ENCODE assay signal across 8 mouse cellular contexts in the genomic region with DNA sequence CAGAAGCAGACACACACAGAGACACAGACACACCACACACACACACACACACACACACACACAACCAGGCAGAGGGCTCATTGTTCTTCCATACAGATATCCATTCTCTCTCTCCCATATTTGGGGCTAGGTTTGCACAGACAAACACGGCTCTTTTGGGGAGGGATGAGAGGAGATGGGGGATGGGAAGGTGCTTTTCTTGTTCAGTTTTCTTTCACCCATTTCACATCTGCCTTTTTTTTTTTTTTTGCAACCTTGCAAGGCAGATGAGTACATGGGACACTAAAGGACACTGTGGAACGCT. TPM values are rescaled to one million over a fixed set of nuclear protein-coding genes. Genes with fewer than 3 reads are reported as not detected.
DNase-seq lines count a peak whose midpoint lies in the region; ATAC-seq and TF ChIP-seq lines count a peak whose summit lies in the region.

No protein-coding gene starts in this region.

- H3K9ac ChIP-seq in heart, embryonic 14.5 days (ENCODE audit: low read length), result peak overlapping the region; percentile 99
- peak overlapping the region; percentile 14; the same call in 1 of the 2 replicates for H3K9ac ChIP-seq in ES-Bruce4 (ENCODE audit: low read depth, poor library complexity, severe bottlenecking)
- H3K9ac ChIP-seq in forebrain, embryonic 11.5 days (ENCODE audit: low read length), result peak overlapping the region; percentile 99
- H3K9ac ChIP-seq in liver, embryonic 14.5 days (replicated peaks), result no peak overlapping the region

- H3K4me2 ChIP-seq in heart, embryonic 14.5 days (ENCODE audit: low read length), result peak overlapping the region; percentile 71
- H3K4me2 ChIP-seq in forebrain, embryonic 11.5 days (ENCODE audit: low read depth, low read length, severe bottlenecking), result peak overlapping the region; percentile 52
- H3K4me2 ChIP-seq in liver, embryonic 14.5 days (ENCODE audit: low read depth), result peak overlapping the region; percentile 91

- DNase-seq in heart, adult 8-10 months (ENCODE audit: low spot score), result no peak
- DNase-seq in forebrain, embryonic 11.5 days (ENCODE audit: low spot score), result no peak
- DNase-seq in liver, embryonic 14.5 days (ENCODE audit: low read depth in 3 of 3, low spot score in 3 of 3), result no peak
- no peak for DNase-seq in adrenal gland, adult 8-10 months
- no peak for DNase-seq in adrenal gland, adult 2 months
- no peak for DNase-seq in urinary bladder, adult 2 months (ENCODE audit: low spot score)

- no peaks in the 10 kb centered on the region for H3K9me3 ChIP-seq in heart, embryonic 14.5 days (ENCODE audit: control insufficient read depth, low read length)
- H3K9me3 ChIP-seq in ES-Bruce4 (replicated peaks; ENCODE audit: control insufficient read depth, insufficient read depth, low read length, poor library complexity, severe bottlenecking), result no peaks in the 10 kb centered on the region
- H3K9me3 ChIP-seq in forebrain, embryonic 11.5 days (ENCODE audit: control insufficient read depth, low read length), result no peaks in the 10 kb centered on the region
- H3K9me3 ChIP-seq in liver, embryonic 14.5 days (ENCODE audit: control insufficient read depth, low read length), result no peaks in the 10 kb centered on the region

- H3K4me1 ChIP-seq in heart, embryonic 14.5 days (ENCODE audit: control insufficient read depth in 2 of 2, insufficient read depth in 2 of 2, low read length in 2 of 2), result peaks cover 7 to 30% of the 10 kb centered on the region in 2 experiments
- no peaks in the 10 kb centered on the region for H3K4me1 ChIP-seq in ES-Bruce4 (ENCODE audit: control insufficient read depth, insufficient read depth, low read length)
- H3K4me1 ChIP-seq in forebrain, embryonic 11.5 days (replicated peaks; ENCODE audit: control insufficient read depth, insufficient read depth, low read length), result peaks cover 4% of the 10 kb centered on the region; the same call in 1 of the 2 replicates
- peaks cover 11 to 18% of the 10 kb centered on the region in 2 experiments for H3K4me1 ChIP-seq in liver, embryonic 14.5 days (replicated peaks; ENCODE audit: control insufficient read depth in 2 of 2, insufficient read depth in 2 of 2, low read length in 1 of 2)

- no peak for ATAC-seq in heart, embryonic 14.5 days (ENCODE audit: insufficient number of reproducible peaks, insufficient read depth, low FRiP score, low read depth)
- no peak for ATAC-seq in forebrain, embryonic 11.5 days (replicated peaks; ENCODE audit: low FRiP score)
- ATAC-seq in liver, embryonic 14.5 days (ENCODE audit: insufficient read depth), result no peak

- H3K36me3 ChIP-seq in heart, embryonic 14.5 days (ENCODE audit: control insufficient read depth, insufficient read depth, low read length), result no peaks in the 10 kb centered on the region
- no peaks in the 10 kb centered on the region for H3K36me3 ChIP-seq in ES-Bruce4 (ENCODE audit: control insufficient read depth, insufficient read depth, low read length, poor library complexity, severe bottlenecking)
- H3K36me3 ChIP-seq in forebrain, embryonic 11.5 days (ENCODE audit: control insufficient read depth, insufficient read depth, low read length), result no peaks in the 10 kb centered on the region
- H3K36me3 ChIP-seq in liver, embryonic 14.5 days (replicated peaks; ENCODE audit: control insufficient read depth, insufficient read depth, low read depth), result no peaks in the 10 kb centered on the region

- peak overlapping the region; percentile 32 to 89 for H3K4me3 ChIP-seq in heart, embryonic 14.5 days (ENCODE audit: control insufficient read depth in 1 of 2, insufficient read depth in 1 of 2, low read depth in 1 of 2, low read length in 2 of 2)
- H3K4me3 ChIP-seq in ES-Bruce4 (ENCODE audit: low read depth, low read length), result peak overlapping the region; percentile 46
- H3K4me3 ChIP-seq in forebrain, embryonic 11.5 days (ENCODE audit: low read depth, low read length), result peak overlapping the region; percentile 99
- H3K4me3 ChIP-seq in liver, embryonic 14.5 days (ENCODE audit: insufficient read depth in 1 of 2, low read depth in 2 of 2, low read length in 2 of 2), result peak overlapping the region in 1 of 2 experiments; percentile 16; a peak in 1 of 4 replicates

- TF ChIP-seq POLR2A in ES-Bruce4 (IDR thresholded peaks at IDR 0.05; ENCODE audit: insufficient read depth, low read length), result no peak

- no peak for TF ChIP-seq EP300 in ES-Bruce4 (IDR thresholded peaks at IDR 0.05; ENCODE audit: insufficient read depth, low read depth, low read length)
- no peak for TF ChIP-seq EP300 in liver, embryonic 14.5 days (IDR thresholded peaks at IDR 0.05; ENCODE audit: low read depth)

- TF ChIP-seq CTCF in ES-Bruce4 (IDR thresholded peaks at IDR 0.05; ENCODE audit: low read depth, low read length), result no peak
- TF ChIP-seq CTCF in liver, embryonic 14.5 days (IDR thresholded peaks at IDR 0.05; ENCODE audit: low read depth), result no peak

- no peaks in the 10 kb centered on the region for H3K27me3 ChIP-seq in heart, embryonic 14.5 days (ENCODE audit: control insufficient read depth, insufficient read depth, low read length)
- H3K27me3 ChIP-seq in ES-Bruce4 (ENCODE audit: control insufficient read depth, insufficient read depth, low read length, poor library complexity, severe bottlenecking), result no peaks in the 10 kb centered on the region
- no peaks in the 10 kb centered on the region for H3K27me3 ChIP-seq in forebrain, embryonic 11.5 days (ENCODE audit: control insufficient read depth, insufficient read depth, low read length)
- H3K27me3 ChIP-seq in liver, embryonic 14.5 days (ENCODE audit: control insufficient read depth, insufficient read depth, low read length), result no peaks in the 10 kb centered on the region

- H3K27ac ChIP-seq in heart, embryonic 14.5 days (replicated peaks in 1 of 2; ENCODE audit: control insufficient read depth in 1 of 2, insufficient read depth in 1 of 2, low read depth in 2 of 2, low read length in 2 of 2), result peak overlapping the region; percentile 44 to 62
- H3K27ac ChIP-seq in ES-Bruce4 (ENCODE audit: insufficient read depth, low read length), result no peak overlapping the region
- peak overlapping the region; percentile 88 for H3K27ac ChIP-seq in forebrain, embryonic 11.5 days (ENCODE audit: low read depth, low read length)
- no peak overlapping the region for H3K27ac ChIP-seq in liver, embryonic 14.5 days

- 19% methylated on average over 2 of the region's 2 CpGs for WGBS in heart, embryonic 14.5 days
- 2% methylated on average over 2 of the region's 2 CpGs for WGBS in forebrain, embryonic 11.5 days
- WGBS in liver, embryonic 14.5 days (ENCODE audit: insufficient replicate concordance), result 48% methylated on average over 2 of the region's 2 CpGs

RNA-seq across cellular contexts. Expression of a gene that starts 1.8 kb away (rescaled TPM):
- polyA plus RNA-seq in heart, embryonic 14.5 days (2014; fragmentation: Nextera tagmentation; extraction: Ambion mirVana), result 25.9 and 28.5 TPM in 2 replicates
- 10 to 100 TPM; 34.8 to 57.6 (median 51.3) TPM for total RNA-seq in heart, adult 8-10 months (2022)
- polyA plus RNA-seq in ES-Bruce4 (2011; ENCODE audit: insufficient read depth, insufficient read length, low read depth, missing spikeins), result 77.3 and 93.6 TPM in 2 replicates
- polyA plus RNA-seq in forebrain, embryonic 11.5 days (2014; fragmentation: Nextera tagmentation; extraction: Ambion mirVana), result 51.6 and 56.2 TPM in 2 replicates
- 4.8 and 5.6 TPM in 2 replicates for polyA plus RNA-seq in liver, embryonic 14.5 days (2012; rRNA removed)
- polyA plus RNA-seq in liver, embryonic 14.5 days (2014; fragmentation: Nextera tagmentation; extraction: Ambion mirVana), result 5.1 and 8.8 TPM in 2 replicates
- 100 to 1,000 TPM; 108 to 187 (median 139) TPM for total RNA-seq in adrenal gland, adult 8-10 months (2022)
- total RNA-seq in adrenal gland, adult 2 months (2021), result 100 to 1,000 TPM; 104 to 105 TPM
- 81.0 and 112 TPM in 2 replicates for polyA plus RNA-seq in adrenal gland, adult 2 months (2012; rRNA removed)
- polyA plus RNA-seq in urinary bladder, adult 2 months (2012; rRNA removed), result 30.0 and 66.3 TPM in 2 replicates

RNA-seq across cellular contexts. Expression of a gene that starts 46.8 kb away (rescaled TPM):
- 1,771 and 1,859 TPM in 2 replicates for polyA plus RNA-seq in heart, embryonic 14.5 days (2014; fragmentation: Nextera tagmentation; extraction: Ambion mirVana)
- total RNA-seq in heart, adult 8-10 months (2022), result 100 to 1,000 TPM; 110 to 133 (median 121) TPM
- 1,323 and 1,403 TPM in 2 replicates for polyA plus RNA-seq in ES-Bruce4 (2011; ENCODE audit: insufficient read depth, insufficient read length, low read depth, missing spikeins)
- 1,858 and 1,977 TPM in 2 replicates for polyA plus RNA-seq in forebrain, embryonic 11.5 days (2014; fragmentation: Nextera tagmentation; extraction: Ambion mirVana)
- 167 and 215 TPM in 2 replicates for polyA plus RNA-seq in liver, embryonic 14.5 days (2012; rRNA removed)
- 451 and 488 TPM in 2 replicates for polyA plus RNA-seq in liver, embryonic 14.5 days (2014; fragmentation: Nextera tagmentation; extraction: Ambion mirVana)
- 100 to 1,000 TPM; 203 to 424 (median 307) TPM for total RNA-seq in adrenal gland, adult 8-10 months (2022)
- 100 to 1,000 TPM; 381 to 501 TPM for total RNA-seq in adrenal gland, adult 2 months (2021)
- polyA plus RNA-seq in adrenal gland, adult 2 months (2012; rRNA removed), result 425 and 428 TPM in 2 replicates
- 340 and 364 TPM in 2 replicates for polyA plus RNA-seq in urinary bladder, adult 2 months (2012; rRNA removed)

Comparison
In these comparisons a context has a peak if more than half of its experiments do, and no peak if none do; other contexts are left out.
1. H3K27ac ChIP-seq: peak in heart, embryonic 14.5 days (2 of 2) and forebrain, embryonic 11.5 days (single experiment); none in ES-Bruce4 (single experiment) and liver, embryonic 14.5 days (single experiment).
2. Peak in every context shown above with its lines, with median percentiles within 50 percentile points of each other: H3K4me2 ChIP-seq.